Mouse (Mus musculus) kidney, adult 9 months (tissue): ENCODE measurements around the gene Dse.

Experiments
- DNase-seq: peaks from one replicate; pipeline ENCODE4 v3.0.0; 2022

Gene Dse

GRCm38 (mm10) chr10:34127392-34128378, 79.8 kb downstream of the Dse start, which contains the start of gene Calhm6:
Gene Calhm6, minus strand, starts transcription at chr10:34127984.
- DNase-seq = peak; percentile 14

- no peak for DNase-seq
These were observed 89.1 kb downstream of the Dse start for GRCm38 (mm10) chr10:34118421-34118820.

GRCm38 (mm10) chr10:34117770-34118169, 89.7 kb downstream of the Dse start:
- no peak for DNase-seq

- DNase-seq = no peak
These were observed 90.4 kb downstream of the Dse start for GRCm38 (mm10) chr10:34117131-34117530.

- no peak for DNase-seq
These were observed 95.4 kb downstream of the Dse start for GRCm38 (mm10) chr10:34111964-34112738.

- no peak for DNase-seq
These were observed 96.6 kb downstream of the Dse start for GRCm38 (mm10) chr10:34110863-34111465.
